Mouse (Mus musculus): ENCODE measurements around the gene Rassf5. TPM values are rescaled to one million over a fixed set of nuclear protein-coding genes. Genes with fewer than 3 reads are reported as not detected.
A peak's percentile ranks its signal among the peaks of the same experiment; 100 is the strongest.

Gene Rassf5
- total and polyA plus RNA-seq, 2 experiments from 2014 or later = 8.3 to 12.9 TPM

- 59% methylated on average over 10 of the region's 10 CpGs for WGBS
- ATAC-seq (no peak), DNase-seq (ENCODE audit: low spot score) (no peak)
Measured at GRCm38 (mm10) chr1:131200588-131200987, 44.5 kb downstream of the Rassf5 start.

GRCm38 (mm10) chr1:131199976-131200375 lies 45.1 kb downstream of the Rassf5 start:
- Histone ChIP-seq H3K4me1 (ENCODE audit: insufficient read depth, low read length) (no peaks in the 10 kb centered on the region), H3K4me2 (ENCODE audit: low read depth, low read length) (no peak overlapping the region), H3K27ac (no peak overlapping the region), H3K36me3 (ENCODE audit: insufficient read depth, low read length) (no peaks in the 10 kb centered on the region), H3K4me3 (ENCODE audit: low read length) (no peak overlapping the region), H3K9me3 (ENCODE audit: low read length) (no peaks in the 10 kb centered on the region), H3K9ac (replicated peaks; ENCODE audit: low read length) (no peak overlapping the region), H3K27me3 (ENCODE audit: insufficient read depth, low read length) (no peaks in the 10 kb centered on the region)
- WGBS = 65% methylated on average over 12 of the region's 12 CpGs
- TF ChIP-seq CTCF (IDR thresholded peaks at IDR 0.05; ENCODE audit: low read depth) = no peak
- ATAC-seq (peak; percentile 25; the same call in 1 of the 2 replicates), DNase-seq (ENCODE audit: low spot score) (no peak)

More at GRCm38 (mm10) chr1:131200588-131200987, 44.5 kb downstream of the Rassf5 start:
- Histone ChIP-seq H3K4me1 (ENCODE audit: insufficient read depth, low read length) (no peaks in the 10 kb centered on the region), H3K4me2 (ENCODE audit: low read depth, low read length) (no peak overlapping the region), H3K4me3 (ENCODE audit: low read length) (no peak overlapping the region), H3K9ac (replicated peaks; ENCODE audit: low read length) (no peak overlapping the region), H3K9me3 (ENCODE audit: low read length) (no peaks in the 10 kb centered on the region), H3K27ac (no peak overlapping the region), H3K36me3 (ENCODE audit: insufficient read depth, low read length) (no peaks in the 10 kb centered on the region), H3K27me3 (ENCODE audit: insufficient read depth, low read length) (no peaks in the 10 kb centered on the region)
- TF ChIP-seq CTCF (IDR thresholded peaks at IDR 0.05; ENCODE audit: low read depth) = no peak

- 81% methylated on average over 18 of the region's 18 CpGs for WGBS
- TF ChIP-seq CTCF (IDR thresholded peaks at IDR 0.05; ENCODE audit: low read depth) = no peak
- DNase-seq (ENCODE audit: low spot score) = no peak
- no peak for ATAC-seq
- Histone ChIP-seq H3K36me3 (ENCODE audit: insufficient read depth, low read length) (no peaks in the 10 kb centered on the region), H3K4me1 (ENCODE audit: insufficient read depth, low read length) (no peaks in the 10 kb centered on the region), H3K4me3 (ENCODE audit: low read length) (no peak overlapping the region), H3K4me2 (ENCODE audit: low read depth, low read length) (no peak overlapping the region), H3K9ac (replicated peaks; ENCODE audit: low read length) (no peak overlapping the region), H3K9me3 (ENCODE audit: low read length) (no peaks in the 10 kb centered on the region), H3K27ac (no peak overlapping the region), H3K27me3 (ENCODE audit: insufficient read depth, low read length) (no peaks in the 10 kb centered on the region)
Measured at GRCm38 (mm10) chr1:131199118-131199821, 45.8 kb downstream of the Rassf5 start.

- no peak overlapping the region for H3K9ac ChIP-seq (replicated peaks; ENCODE audit: low read length)
- H3K27me3 ChIP-seq (ENCODE audit: insufficient read depth, low read length) = no peaks in the 10 kb centered on the region
- H3K36me3 ChIP-seq (ENCODE audit: insufficient read depth, low read length) = no peaks in the 10 kb centered on the region
- H3K9me3 ChIP-seq (ENCODE audit: low read length) = no peaks in the 10 kb centered on the region
- H3K27ac ChIP-seq = no peak overlapping the region
- TF ChIP-seq CTCF (IDR thresholded peaks at IDR 0.05; ENCODE audit: low read depth) = no peak
- DNase-seq (ENCODE audit: low spot score) (no peak), ATAC-seq (no peak)
- H3K4me2 ChIP-seq (ENCODE audit: low read depth, low read length) = no peak overlapping the region
- no peaks in the 10 kb centered on the region for H3K4me1 ChIP-seq (ENCODE audit: insufficient read depth, low read length)
- H3K4me3 ChIP-seq (ENCODE audit: low read length) = no peak overlapping the region
- WGBS = 74% methylated on average over 9 of the region's 9 CpGs
Measured at GRCm38 (mm10) chr1:131198417-131198960, 46.6 kb downstream of the Rassf5 start.

- DNase-seq (ENCODE audit: low spot score) (no peak), ATAC-seq (no peak)
- no peak overlapping the region for H3K4me2 ChIP-seq (ENCODE audit: low read depth, low read length)
- H3K4me3 ChIP-seq (ENCODE audit: low read length) = no peak overlapping the region
- H3K27me3 ChIP-seq (ENCODE audit: insufficient read depth, low read length) = no peaks in the 10 kb centered on the region
- H3K4me1 ChIP-seq (ENCODE audit: insufficient read depth, low read length) = no peaks in the 10 kb centered on the region
- no peak overlapping the region for H3K9ac ChIP-seq (replicated peaks; ENCODE audit: low read length)
- WGBS = 63% methylated on average over 2 of the region's 2 CpGs
- TF ChIP-seq CTCF (IDR thresholded peaks at IDR 0.05; ENCODE audit: low read depth) = no peak
- no peaks in the 10 kb centered on the region for H3K36me3 ChIP-seq (ENCODE audit: insufficient read depth, low read length)
- H3K9me3 ChIP-seq (ENCODE audit: low read length) = no peaks in the 10 kb centered on the region
- no peak overlapping the region for H3K27ac ChIP-seq
Measured at GRCm38 (mm10) chr1:131196107-131196506, 49.0 kb downstream of the Rassf5 start.

- H3K9ac ChIP-seq (replicated peaks; ENCODE audit: low read length) = no peak overlapping the region
- WGBS = 79% methylated on average over 7 of the region's 7 CpGs
- ATAC-seq = no peak
Measured at GRCm38 (mm10) chr1:131195653-131196052, 49.4 kb downstream of the Rassf5 start.

GRCm38 (mm10) chr1:131193746-131194145 lies 51.3 kb downstream of the Rassf5 start:
- Histone ChIP-seq H3K27ac (no peak overlapping the region), H3K27me3 (ENCODE audit: insufficient read depth, low read length) (no peaks in the 10 kb centered on the region), H3K9me3 (ENCODE audit: low read length) (no peaks in the 10 kb centered on the region), H3K36me3 (ENCODE audit: insufficient read depth, low read length) (no peaks in the 10 kb centered on the region), H3K4me3 (ENCODE audit: low read length) (no peak overlapping the region), H3K4me1 (ENCODE audit: insufficient read depth, low read length) (no peaks in the 10 kb centered on the region), H3K4me2 (ENCODE audit: low read depth, low read length) (no peak overlapping the region), H3K9ac (replicated peaks; ENCODE audit: low read length) (no peak overlapping the region)
- WGBS = 52% methylated on average over 3 of the region's 3 CpGs
- TF ChIP-seq CTCF (IDR thresholded peaks at IDR 0.05; ENCODE audit: low read depth) = no peak
- no peak for ATAC-seq
- DNase-seq (ENCODE audit: low spot score) = no peak

More at GRCm38 (mm10) chr1:131195653-131196052, 49.4 kb downstream of the Rassf5 start:
- Histone ChIP-seq H3K9me3 (ENCODE audit: low read length) (no peaks in the 10 kb centered on the region), H3K27me3 (ENCODE audit: insufficient read depth, low read length) (no peaks in the 10 kb centered on the region), H3K4me3 (ENCODE audit: low read length) (no peak overlapping the region), H3K27ac (no peak overlapping the region), H3K4me1 (ENCODE audit: insufficient read depth, low read length) (no peaks in the 10 kb centered on the region), H3K4me2 (ENCODE audit: low read depth, low read length) (no peak overlapping the region), H3K36me3 (ENCODE audit: insufficient read depth, low read length) (no peaks in the 10 kb centered on the region)
- TF ChIP-seq CTCF (IDR thresholded peaks at IDR 0.05; ENCODE audit: low read depth) = no peak
- no peak for DNase-seq (ENCODE audit: low spot score)
